Mouse (Mus musculus): ENCODE measurements around the gene Mlycd.

DNA sequence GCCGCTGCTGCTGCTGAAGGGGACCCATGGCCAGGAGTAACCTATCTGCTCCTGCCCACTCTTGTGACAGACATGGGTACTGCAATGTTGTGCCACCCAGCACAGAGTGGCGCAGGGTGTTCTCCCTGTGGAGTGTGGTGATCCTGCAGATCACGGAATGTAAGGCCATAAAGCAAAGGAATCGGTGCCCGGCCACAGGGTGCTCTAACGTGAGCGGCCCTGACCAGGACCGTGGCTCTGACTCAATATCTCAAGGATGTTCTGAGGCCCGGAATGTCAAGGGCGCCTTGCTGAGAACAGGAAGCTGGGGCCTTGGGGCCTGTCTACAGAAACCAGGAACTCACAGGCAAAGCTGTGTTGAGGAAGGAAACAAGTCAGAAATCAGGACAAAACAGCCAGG, 30.9 kb downstream of the Mlycd start:
- TF ChIP-seq POLR2A (IDR thresholded peaks at IDR 0.05; ENCODE audit: control insufficient read depth, extremely low read depth, insufficient read depth, low read length, poor library complexity) (no peak), CTCF (IDR thresholded peaks at IDR 0.05; ENCODE audit: borderline replicate concordance, control insufficient read depth, extremely low read depth, insufficient read depth, low read length, poor library complexity) (peak; percentile 61; the same call in 1 of the 2 replicates)

Measured in thymus, adult 2 months (tissue).